Mouse (Mus musculus) heart, embryonic 13.5 days (tissue): Measurements from ENCODE around the gene Fmo2. TPM values are rescaled to one million over a fixed set of nuclear protein-coding genes. Genes with fewer than 3 reads are reported as not detected.
A peak's percentile ranks its signal among the peaks of the same experiment; 100 is the strongest.

Source experiments
- ATAC-seq: fragments of 200-750 bp; cut with Nextera tagmentation; 2 replicates; pipeline ENCODE4 v1.8.0; 2017; ENCODE audit warnings: moderate TSS enrichment; ENCODE audit not compliant: insufficient number of reproducible peaks, low FRiP score, low TSS enrichment; ENCODE audit errors: extremely low read depth
- H3K27ac ChIP-seq: fragments of 300-500 bp; sonication (generic); replicated peaks from 2 replicates; pipeline ENCODE4 v1.5.1; 2015; ENCODE audit warnings: moderate library complexity, mild to moderate bottlenecking, inconsistent platforms
- H3K27me3 ChIP-seq: fragments of 300-500 bp; sonication (generic); replicated peaks from 2 replicates; pipeline ENCODE4 v1.6.1; 2015; ENCODE audit warnings: mild to moderate bottlenecking, inconsistent platforms
- H3K36me3 ChIP-seq: fragments of 300-500 bp; sonication (generic); 2 replicates; pipeline ENCODE4 v1.6.1; 2015; ENCODE audit warnings: mild to moderate bottlenecking, inconsistent platforms
- H3K4me1 ChIP-seq: fragments of 300-500 bp; sonication (generic); 2 replicates; pipeline ENCODE4 v1.6.1; 2015; ENCODE audit warnings: inconsistent platforms
- H3K4me2 ChIP-seq: fragments of 300-500 bp; sonication (generic); 2 replicates; pipeline ENCODE4 v1.6.1; 2015; ENCODE audit warnings: inconsistent platforms, mild to moderate bottlenecking, moderate library complexity
- H3K4me3 ChIP-seq: fragments of 300-500 bp; sonication (generic); 2 replicates; pipeline ENCODE4 v1.5.1; 2015; ENCODE audit warnings: moderate library complexity, mild to moderate bottlenecking, inconsistent platforms
- H3K9ac ChIP-seq: fragments of 300-500 bp; sonication (generic); 2 replicates; pipeline ENCODE4 v1.6.1; 2015; ENCODE audit warnings: inconsistent platforms, mild to moderate bottlenecking, moderate library complexity
- H3K9me3 ChIP-seq: fragments of 300-500 bp; sonication (generic); 2 replicates; pipeline ENCODE4 v1.6.1; 2016; ENCODE audit warnings: inconsistent platforms
- WGBS: fragments of 180-500 bp; shearing (Covaris S2); methylation state at CpG from one replicate; pipeline ENCODE4 v1.1.7; 2015; ENCODE audit warnings: mixed read lengths; 5-methylcytosine and 5-hydroxymethylcytosine counted together
- polyA plus RNA-seq: library from polyadenylated mRNA; unstranded; fragments of >200 nt; fragmentation: Nextera tagmentation; extraction: Ambion mirVana; gene quantifications from 2 replicates; pipeline ENCODE4 v1.2.1, GENCODE M21; 2015

Gene Fmo2
- polyA plus RNA-seq, 1 experiment from 2014 or later = 3.6 TPM

DNA sequence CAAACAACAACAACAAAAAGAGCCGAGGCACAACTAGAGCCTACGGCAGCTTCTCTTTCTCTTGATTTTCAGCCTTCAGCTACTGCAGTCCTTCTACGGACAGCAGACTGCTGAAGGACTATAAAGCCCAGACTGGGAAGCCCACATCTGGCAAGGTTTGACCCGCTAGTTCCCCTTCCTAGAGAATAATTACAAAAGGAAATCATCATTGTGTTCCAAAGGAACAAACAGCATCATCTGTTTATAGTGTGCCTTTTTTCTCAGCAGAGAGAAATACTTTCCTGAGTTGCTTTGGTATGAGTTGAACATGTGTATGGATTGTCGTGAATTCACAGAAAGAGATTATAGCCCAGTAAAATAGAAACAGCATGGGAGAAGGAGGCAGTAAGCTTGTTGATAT, 64.2 kb downstream of the Fmo2 start:
- WGBS = 78% methylated on average over 5 of the region's 5 CpGs
- H3K27me3 ChIP-seq = no peaks in the 10 kb centered on the region
- no peak overlapping the region for H3K4me3 ChIP-seq
- H3K9me3 ChIP-seq = no peaks in the 10 kb centered on the region
- H3K4me2 ChIP-seq = no peak overlapping the region
- no peaks in the 10 kb centered on the region for H3K36me3 ChIP-seq
- H3K4me1 ChIP-seq = no peaks in the 10 kb centered on the region; the same call in 1 of the 2 replicates
- H3K27ac ChIP-seq = no peak overlapping the region
- ATAC-seq = no peak
- H3K9ac ChIP-seq = no peak overlapping the region

- Histone ChIP-seq H3K4me1 (no peaks in the 10 kb centered on the region; the same call in 1 of the 2 replicates), H3K36me3 (no peaks in the 10 kb centered on the region)
These were observed 66.0 kb downstream of the Fmo2 start for GRCm38 (mm10) chr1:162832574-162832953.

GRCm38 (mm10) chr1:162831838-162832573, 66.5 kb downstream of the Fmo2 start:
- WGBS = 17% methylated on average over 5 of the region's 5 CpGs
- no peak overlapping the region for H3K9ac ChIP-seq
- ATAC-seq = no peak

More at GRCm38 (mm10) chr1:162832574-162832953, 66.0 kb downstream of the Fmo2 start:
- WGBS = 52% methylated on average over 5 of the region's 5 CpGs
- H3K27me3 ChIP-seq = no peaks in the 10 kb centered on the region
- 0 out of 2 replicates have a peak overlapping the region, but pooled peaks have one; percentile 8 for H3K4me3 ChIP-seq
- no peak overlapping the region for H3K9ac ChIP-seq
- no peaks in the 10 kb centered on the region for H3K9me3 ChIP-seq
- no peak for ATAC-seq
- peak overlapping the region; percentile 37 for H3K4me2 ChIP-seq
- H3K27ac ChIP-seq = no peak overlapping the region

More at GRCm38 (mm10) chr1:162831838-162832573, 66.5 kb downstream of the Fmo2 start:
- Histone ChIP-seq H3K4me1 (no peaks in the 10 kb centered on the region; the same call in 1 of the 2 replicates), H3K27me3 (no peaks in the 10 kb centered on the region), H3K9me3 (no peaks in the 10 kb centered on the region), H3K4me3 (0 out of 2 replicates have a peak overlapping the region, but pooled peaks have one; percentile 8), H3K27ac (no peak overlapping the region), H3K36me3 (no peaks in the 10 kb centered on the region), H3K4me2 (peak overlapping the region; percentile 37)

Other genes starting within 250 kb of the Fmo2 start
- not detected in 2 replicates for gene Myocos, start 240.5 kb downstream of the Fmo2 start, polyA plus RNA-seq
- 78.5 and 85.2 TPM in 2 replicates for gene Prrc2c, start 158.2 kb downstream of the Fmo2 start, polyA plus RNA-seq
- 0.08 and 0.38 TPM in 2 replicates for gene Fmo4, start 84.8 kb downstream of the Fmo2 start, polyA plus RNA-seq
- gene Fmo1, start 32.1 kb downstream of the Fmo2 start, polyA plus RNA-seq = 2.5 and 3.7 TPM in 2 replicates
- not detected in 2 replicates for gene Fmo6, start 38.8 kb upstream of the Fmo2 start, polyA plus RNA-seq
- gene Fmo3, start 85.8 kb upstream of the Fmo2 start, polyA plus RNA-seq = 0.11 TPM in 1 of 2 replicates, not detected in the other
- not detected in 2 replicates for gene Mroh9, start 186.9 kb upstream of the Fmo2 start, polyA plus RNA-seq